Mouse (Mus musculus): ENCODE data around the gene Hmgcs1. TPM values are rescaled to one million over a fixed set of nuclear protein-coding genes. Genes with fewer than 3 reads are reported as not detected.
A peak's percentile ranks its signal among the peaks of the same experiment; 100 is the strongest.
"Not testable (repeated sequence)": the region's sequence is repeated elsewhere in the genome, so short reads cannot be mapped to it uniquely, and the experiment has no call there.

Gene Hmgcs1
- polyA plus RNA-seq, 1 experiment from 2014 or later, result 119 TPM

DNA sequence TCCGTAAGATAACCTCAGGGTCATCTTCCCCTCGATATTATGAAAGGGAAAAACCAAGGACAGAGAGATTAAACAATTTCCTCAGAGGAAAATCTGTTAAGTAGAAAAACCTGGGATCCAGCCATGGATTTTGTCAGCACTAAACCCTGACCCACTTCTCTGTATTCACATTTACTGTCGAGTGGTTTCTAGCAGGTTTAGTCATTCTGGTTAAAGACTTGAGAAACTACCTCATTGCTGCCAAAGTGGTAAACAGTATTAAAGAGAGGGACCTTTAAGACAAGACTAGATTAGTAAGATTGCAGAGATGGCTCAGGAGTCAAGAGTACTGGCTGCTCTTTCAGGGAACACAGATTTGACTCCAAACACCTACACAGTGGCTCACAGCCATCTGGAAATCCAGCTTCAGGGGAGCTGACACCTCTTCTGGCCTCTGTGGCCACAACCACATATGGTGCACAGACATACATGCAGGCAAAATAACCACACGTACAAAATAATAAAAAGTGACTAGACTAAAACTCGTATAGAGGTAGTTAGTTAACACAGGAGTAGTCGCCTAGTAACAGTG lies 33.2 kb upstream of the Hmgcs1 start:
- H3K27me3 ChIP-seq (replicated peaks; ENCODE audit: control insufficient read depth, insufficient read depth, low read length), result no peaks in the 10 kb centered on the region
- H3K4me3 ChIP-seq (ENCODE audit: low read depth, low read length), result no peak overlapping the region
- ATAC-seq (replicated peaks; ENCODE audit: low FRiP score) (no peak), DNase-seq (ENCODE audit: low spot score) (no peak)
- H3K36me3 ChIP-seq (ENCODE audit: control insufficient read depth, insufficient read depth, low read length), result no peaks in the 10 kb centered on the region
- whole genome bisulfite sequencing, result 72% methylated on average over 6 of the region's 6 CpGs
- no peak overlapping the region for H3K27ac ChIP-seq (ENCODE audit: low read depth, low read length)
- H3K9me3 ChIP-seq (ENCODE audit: control insufficient read depth, low read length), result no peaks in the 10 kb centered on the region
- no peak overlapping the region for H3K4me2 ChIP-seq
- no peaks in the 10 kb centered on the region for H3K4me1 ChIP-seq (replicated peaks; ENCODE audit: control insufficient read depth, insufficient read depth, low read length)
- no peak overlapping the region for H3K9ac ChIP-seq (ENCODE audit: low read depth, low read length)

DNA sequence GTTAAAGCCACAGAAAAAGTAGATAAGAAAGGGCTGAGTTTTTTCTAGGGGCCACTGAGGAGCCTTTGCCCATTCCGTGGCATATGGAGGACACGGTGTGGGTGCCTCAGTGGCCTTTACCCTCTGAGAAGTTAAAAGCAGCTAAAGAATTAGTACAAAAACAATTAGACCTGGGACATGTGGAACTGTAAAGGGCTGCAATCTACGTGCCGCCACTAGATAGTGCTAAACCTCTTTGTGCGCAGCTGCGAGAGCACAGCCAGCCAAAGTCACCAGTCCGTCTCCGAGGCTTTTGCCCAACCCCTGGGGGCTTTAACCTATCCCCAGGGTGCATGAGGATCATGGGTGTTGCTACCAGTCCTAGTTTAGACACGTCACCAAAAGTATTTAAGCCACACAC lies 28.8 kb upstream of the Hmgcs1 start:
- H3K4me3 ChIP-seq (ENCODE audit: low read depth, low read length); H3K4me2 ChIP-seq; H3K27ac ChIP-seq (ENCODE audit: low read depth, low read length); H3K4me1 ChIP-seq (replicated peaks; ENCODE audit: control insufficient read depth, insufficient read depth, low read length); H3K9me3 ChIP-seq (ENCODE audit: control insufficient read depth, low read length); H3K9ac ChIP-seq (ENCODE audit: low read depth, low read length); DNase-seq (ENCODE audit: low spot score); H3K27me3 ChIP-seq (replicated peaks; ENCODE audit: control insufficient read depth, insufficient read depth, low read length); H3K36me3 ChIP-seq (ENCODE audit: control insufficient read depth, insufficient read depth, low read length); ATAC-seq (replicated peaks; ENCODE audit: low FRiP score): not testable (repeated sequence)
- WGBS, result 58% methylated on average over 4 of the region's 9 CpGs

DNA sequence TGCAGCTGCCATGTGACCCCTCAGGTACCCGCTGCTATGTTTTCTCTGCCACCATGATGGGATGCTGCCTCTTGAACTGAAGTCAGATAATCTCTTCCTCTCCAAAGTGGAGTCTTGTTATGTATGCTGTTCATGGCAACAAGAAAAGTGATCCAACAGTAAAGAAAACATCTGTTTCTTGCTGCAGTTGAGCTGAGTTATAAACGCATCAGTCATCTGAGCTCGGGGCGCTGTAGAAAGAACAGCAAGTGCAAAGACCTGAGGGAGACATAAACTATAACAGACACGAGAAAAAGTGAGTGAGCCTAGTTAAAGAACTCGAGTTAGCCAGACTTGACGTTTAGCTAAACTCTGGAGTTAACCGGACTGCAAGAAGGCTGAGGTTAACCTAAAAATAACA lies 11.4 kb upstream of the Hmgcs1 start:
- Histone ChIP-seq H3K36me3 (ENCODE audit: control insufficient read depth, insufficient read depth, low read length) (no peaks in the 10 kb centered on the region), H3K27ac (ENCODE audit: low read depth, low read length) (no peak overlapping the region), H3K9me3 (ENCODE audit: control insufficient read depth, low read length) (no peaks in the 10 kb centered on the region), H3K27me3 (replicated peaks; ENCODE audit: control insufficient read depth, insufficient read depth, low read length) (no peaks in the 10 kb centered on the region), H3K4me2 (no peak overlapping the region), H3K4me1 (replicated peaks; ENCODE audit: control insufficient read depth, insufficient read depth, low read length) (no peaks in the 10 kb centered on the region), H3K9ac (ENCODE audit: low read depth, low read length) (no peak overlapping the region), H3K4me3 (ENCODE audit: low read depth, low read length) (no peak overlapping the region)
- DNase-seq (ENCODE audit: low spot score) (no peak), ATAC-seq (replicated peaks; ENCODE audit: low FRiP score) (no peak)
- 71% methylated on average over 8 of the region's 8 CpGs for WGBS

DNA sequence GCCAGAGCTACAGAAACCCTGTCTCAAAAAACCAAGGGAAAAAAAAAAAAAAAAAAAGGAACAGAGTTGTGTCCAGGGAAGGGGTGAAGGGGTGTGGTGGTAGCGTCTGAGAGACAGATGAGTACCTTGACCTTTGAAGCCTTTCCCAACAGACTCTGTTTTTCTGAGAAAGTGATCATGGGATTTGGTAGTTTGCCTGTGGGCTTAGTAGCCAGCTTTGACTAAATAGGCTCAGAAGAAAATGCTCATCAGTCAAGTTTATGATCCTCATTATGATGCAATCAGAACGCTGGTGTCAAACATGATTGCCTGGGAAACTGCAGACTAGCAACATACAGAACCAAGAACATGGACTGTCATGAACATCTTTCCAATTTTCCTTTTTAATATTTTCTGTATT lies 10.5 kb upstream of the Hmgcs1 start:
- H3K9ac ChIP-seq (ENCODE audit: low read depth, low read length), result no peak overlapping the region
- no peak for ATAC-seq (replicated peaks; ENCODE audit: low FRiP score)
- H3K9me3 ChIP-seq (ENCODE audit: control insufficient read depth, low read length), result no peaks in the 10 kb centered on the region
- WGBS, result 65% methylated on average over 2 of the region's 2 CpGs
- no peaks in the 10 kb centered on the region for H3K36me3 ChIP-seq (ENCODE audit: control insufficient read depth, insufficient read depth, low read length)
- no peak overlapping the region for H3K4me3 ChIP-seq (ENCODE audit: low read depth, low read length)
- H3K27me3 ChIP-seq (replicated peaks; ENCODE audit: control insufficient read depth, insufficient read depth, low read length), result no peaks in the 10 kb centered on the region
- no peak overlapping the region for H3K27ac ChIP-seq (ENCODE audit: low read depth, low read length)
- no peak overlapping the region for H3K4me2 ChIP-seq
- DNase-seq (ENCODE audit: low spot score), result no peak
- H3K4me1 ChIP-seq (replicated peaks; ENCODE audit: control insufficient read depth, insufficient read depth, low read length), result no peaks in the 10 kb centered on the region

DNA sequence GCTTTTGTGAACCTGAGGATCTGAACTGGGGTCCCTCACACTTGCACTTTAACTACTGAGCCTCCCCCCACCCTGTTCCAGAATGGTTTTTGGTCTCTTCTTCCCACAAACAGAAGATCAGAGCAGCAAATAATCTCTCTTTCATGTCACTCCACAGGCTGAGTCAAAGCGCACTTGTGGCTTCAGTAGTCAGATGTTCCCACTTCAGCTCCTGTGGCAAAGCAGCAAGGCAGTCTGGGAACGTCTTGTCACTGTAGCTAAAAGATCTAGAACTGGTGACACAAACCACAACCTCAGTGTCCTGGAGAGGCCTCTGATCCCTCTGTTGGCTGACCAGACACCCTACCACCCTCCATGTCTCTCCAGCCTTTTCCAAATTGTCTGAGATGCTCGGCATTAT lies 9.0 kb upstream of the Hmgcs1 start:
- H3K27me3 ChIP-seq (replicated peaks; ENCODE audit: control insufficient read depth, insufficient read depth, low read length), result no peaks in the 10 kb centered on the region
- ATAC-seq (replicated peaks; ENCODE audit: low FRiP score) (no peak), DNase-seq (ENCODE audit: low spot score) (no peak)
- H3K9ac ChIP-seq (ENCODE audit: low read depth, low read length), result no peak overlapping the region
- H3K9me3 ChIP-seq (ENCODE audit: control insufficient read depth, low read length), result no peaks in the 10 kb centered on the region
- H3K4me2 ChIP-seq, result no peak overlapping the region
- H3K4me3 ChIP-seq (ENCODE audit: low read depth, low read length), result no peak overlapping the region
- H3K36me3 ChIP-seq (ENCODE audit: control insufficient read depth, insufficient read depth, low read length), result no peaks in the 10 kb centered on the region
- no peak overlapping the region for H3K27ac ChIP-seq (ENCODE audit: low read depth, low read length)
- no peaks in the 10 kb centered on the region for H3K4me1 ChIP-seq (replicated peaks; ENCODE audit: control insufficient read depth, insufficient read depth, low read length)
- 65% methylated on average over 3 of the region's 3 CpGs for WGBS

DNA sequence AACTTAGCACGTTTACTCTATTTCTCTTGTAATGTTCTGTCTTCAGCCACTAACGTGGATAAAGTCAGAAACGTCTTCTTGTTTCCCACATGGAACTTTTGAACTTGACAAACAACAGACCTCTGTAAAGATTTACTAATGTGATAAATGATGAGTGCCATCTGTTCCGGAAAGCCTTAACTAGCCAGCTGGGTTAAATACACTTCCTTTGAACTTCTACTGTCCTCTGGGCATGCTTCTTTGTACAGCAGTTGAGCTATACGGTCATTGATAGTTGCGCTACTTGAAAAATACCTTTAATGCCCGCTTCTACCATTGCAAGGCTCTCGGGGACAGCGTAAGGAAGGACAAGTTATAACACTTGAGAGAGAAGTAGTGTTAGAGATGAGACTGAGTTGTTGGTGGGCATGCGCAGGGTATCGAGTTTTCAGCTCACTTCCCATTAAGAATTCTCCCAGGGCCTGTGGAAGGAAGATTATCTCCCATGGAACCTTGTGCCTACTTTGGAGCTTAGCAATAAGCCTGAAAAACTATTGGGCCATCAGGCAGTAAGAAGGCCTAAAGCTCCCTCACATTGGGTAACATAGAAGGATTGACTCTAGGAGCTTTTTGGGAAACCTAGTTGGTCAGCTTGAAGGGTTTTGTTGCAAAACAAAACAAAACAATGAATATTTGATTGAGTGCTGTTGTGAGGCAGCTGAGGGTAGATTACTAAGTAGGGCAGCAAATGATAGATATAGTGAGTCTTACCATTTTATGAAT lies 5.6 kb upstream of the Hmgcs1 start:
- DNase-seq (ENCODE audit: low spot score) (no peak), ATAC-seq (replicated peaks; ENCODE audit: low FRiP score) (no peak)
- no peak overlapping the region for H3K4me3 ChIP-seq (ENCODE audit: low read depth, low read length)
- H3K9ac ChIP-seq (ENCODE audit: low read depth, low read length), result no peak overlapping the region
- H3K36me3 ChIP-seq (ENCODE audit: control insufficient read depth, insufficient read depth, low read length), result no peaks in the 10 kb centered on the region
- H3K27ac ChIP-seq (ENCODE audit: low read depth, low read length), result no peak overlapping the region
- no peak overlapping the region for H3K4me2 ChIP-seq
- no peaks in the 10 kb centered on the region for H3K9me3 ChIP-seq (ENCODE audit: control insufficient read depth, low read length)
- WGBS, result 74% methylated on average over 11 of the region's 11 CpGs
- H3K27me3 ChIP-seq (replicated peaks; ENCODE audit: control insufficient read depth, insufficient read depth, low read length), result no peaks in the 10 kb centered on the region
- H3K4me1 ChIP-seq (replicated peaks; ENCODE audit: control insufficient read depth, insufficient read depth, low read length), result no peaks in the 10 kb centered on the region

DNA sequence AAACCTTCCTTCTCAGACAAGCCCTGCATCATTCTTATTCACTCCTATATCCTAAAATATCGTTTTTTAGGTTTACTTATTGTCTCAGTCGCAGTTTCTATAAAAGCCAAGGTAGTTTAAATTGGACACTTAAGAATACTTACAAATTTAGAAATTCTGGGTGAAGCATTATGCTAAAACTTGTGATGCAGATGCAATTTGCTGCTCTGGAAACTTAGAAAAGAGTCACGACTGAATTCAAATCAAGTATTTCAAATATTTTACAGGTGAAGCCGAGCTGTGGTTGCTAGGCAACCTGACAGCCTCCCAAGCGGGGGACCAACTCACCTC lies 505 bp upstream of the Hmgcs1 start:
- no peaks in the 10 kb centered on the region for H3K36me3 ChIP-seq (ENCODE audit: control insufficient read depth, insufficient read depth, low read length)
- H3K4me2 ChIP-seq, result peak overlapping the region; percentile 60
- H3K4me3 ChIP-seq (ENCODE audit: low read depth, low read length), result peak overlapping the region; percentile 45
- H3K27me3 ChIP-seq (replicated peaks; ENCODE audit: control insufficient read depth, insufficient read depth, low read length), result no peaks in the 10 kb centered on the region
- H3K9me3 ChIP-seq (ENCODE audit: control insufficient read depth, low read length), result no peaks in the 10 kb centered on the region
- peaks cover 6% of the 10 kb centered on the region for H3K4me1 ChIP-seq (replicated peaks; ENCODE audit: control insufficient read depth, insufficient read depth, low read length)
- no peak overlapping the region; the same call in 1 of the 2 replicates for H3K27ac ChIP-seq (ENCODE audit: low read depth, low read length)
- DNase-seq (ENCODE audit: low spot score) (no peak), ATAC-seq (replicated peaks; ENCODE audit: low FRiP score) (no peak)
- 15% methylated on average over 5 of the region's 5 CpGs for WGBS
- no peak overlapping the region for H3K9ac ChIP-seq (ENCODE audit: low read depth, low read length)

DNA sequence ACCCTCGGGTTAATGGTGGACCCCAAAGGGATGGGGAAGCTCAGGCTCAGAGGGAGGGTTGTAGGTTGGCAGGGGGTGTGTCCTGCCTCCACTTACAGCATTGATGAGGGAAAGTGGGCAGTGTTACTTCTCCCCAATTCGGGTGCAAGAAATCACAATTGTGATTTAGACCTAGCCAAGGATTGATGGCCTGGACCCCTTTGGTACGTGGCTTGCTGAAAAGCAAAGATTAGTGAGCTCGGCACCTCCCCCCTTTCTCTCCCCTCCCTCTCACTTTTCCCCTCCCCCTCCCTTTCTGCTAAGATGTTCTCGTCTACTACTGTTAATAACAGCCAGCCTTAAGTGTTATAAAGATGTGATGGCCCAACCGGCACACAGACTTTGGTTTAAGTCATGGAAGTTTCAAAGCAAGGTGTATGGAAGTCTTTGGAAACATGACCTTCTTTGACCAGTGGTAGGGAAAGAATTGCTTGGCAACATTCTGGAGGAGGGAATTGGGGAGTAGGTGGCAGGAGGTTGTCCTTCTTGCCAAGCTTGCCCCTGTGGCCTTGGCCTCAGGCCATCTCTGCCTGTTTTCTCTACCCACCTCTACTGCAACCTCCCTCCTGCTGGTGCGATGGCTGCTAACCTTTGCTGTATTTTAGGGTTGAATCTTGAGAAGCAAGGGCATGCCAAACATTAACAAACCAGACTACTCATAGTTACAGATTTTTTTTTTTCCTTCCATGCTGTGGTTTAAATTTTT lies 869 bp downstream of the Hmgcs1 start:
- H3K27ac ChIP-seq (ENCODE audit: low read depth, low read length), result peak overlapping the region; percentile 73

More for the DNA sequence above, 869 bp downstream of the Hmgcs1 start:
- WGBS, result 7% methylated on average over 7 of the region's 7 CpGs
- Histone ChIP-seq H3K4me3 (ENCODE audit: low read depth, low read length) (peak overlapping the region; percentile 66), H3K27me3 (replicated peaks; ENCODE audit: control insufficient read depth, insufficient read depth, low read length) (no peaks in the 10 kb centered on the region), H3K9ac (ENCODE audit: low read depth, low read length) (peak overlapping the region; percentile 70), H3K4me1 (replicated peaks; ENCODE audit: control insufficient read depth, insufficient read depth, low read length) (peaks cover 9% of the 10 kb centered on the region), H3K9me3 (ENCODE audit: control insufficient read depth, low read length) (no peaks in the 10 kb centered on the region), H3K4me2 (peak overlapping the region; percentile 66), H3K36me3 (ENCODE audit: control insufficient read depth, insufficient read depth, low read length) (no peaks in the 10 kb centered on the region)
- DNase-seq (ENCODE audit: low spot score) (peak; percentile 41), ATAC-seq (replicated peaks; ENCODE audit: low FRiP score) (no peak)
